Mouse (Mus musculus): ENCODE data around the gene Tbc1d2b.

DNA sequence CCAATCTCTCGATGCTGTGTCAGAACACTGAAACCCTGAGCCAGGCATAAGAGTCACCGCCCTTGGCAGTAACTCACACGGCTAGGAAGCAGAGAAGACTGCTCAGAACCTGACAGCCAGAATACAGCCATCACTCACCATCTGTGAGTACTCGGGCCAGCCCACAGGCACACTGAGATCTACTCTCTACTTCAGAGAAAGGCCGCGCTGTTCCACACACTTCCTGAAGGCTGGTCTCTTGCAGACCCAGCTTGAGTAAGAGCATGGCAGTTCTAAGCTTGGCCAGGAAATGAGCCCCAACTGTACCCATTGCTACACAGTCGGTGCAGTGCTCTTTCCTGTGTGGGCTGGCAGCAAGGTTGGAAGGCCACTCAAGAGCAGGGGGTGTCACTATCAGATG, 27.7 kb downstream of the Tbc1d2b start:
- no peak for TF ChIP-seq CTCF (IDR thresholded peaks at IDR 0.05; ENCODE audit: borderline replicate concordance, insufficient read depth, low read length)
- TF ChIP-seq POLR2A (IDR thresholded peaks at IDR 0.05; ENCODE audit: low read depth, low read length): no peak
